Mouse (Mus musculus): ENCODE data around the gene Gm49387.

GRCm38 (mm10) chr14:31680656-31681055 is 40.0 kb upstream of the Gm49387 start:
- TF ChIP-seq GATA1 (IDR thresholded peaks at IDR 0.05; ENCODE audit: borderline replicate concordance, low read length) (no peak), FLI1 (IDR thresholded peaks at IDR 0.05; ENCODE audit: low read length) (no peak)

All from megakaryocyte, embryonic 14.5 days (primary cell).